Mouse (Mus musculus): ENCODE results near the gene Scube2.

GRCm38 (mm10) chr7:109817954-109818353, 47.5 kb downstream of the Scube2 start:
- TF ChIP-seq CTCF (IDR thresholded peaks at IDR 0.05; ENCODE audit: control insufficient read depth, insufficient read depth, low read length) (no peak), POLR2A (IDR thresholded peaks at IDR 0.05; ENCODE audit: borderline replicate concordance, control insufficient read depth, low read depth, low read length) (no peak)

Data from bone marrow, adult 2 months (tissue).